Mouse (Mus musculus): ENCODE measurements around the gene Rapgef4. TPM values are rescaled to one million over a fixed set of nuclear protein-coding genes. Genes with fewer than 3 reads are reported as not detected.

Rapgef4 gene
- polyA plus RNA-seq, 1 experiment = 192 TPM

GRCm38 (mm10) chr2:72003756-72004525 is 22.9 kb downstream of the Rapgef4 start:
- Histone ChIP-seq H3K27me3 (ENCODE audit: control insufficient read depth, insufficient read depth, low read length) (no peaks in the 10 kb centered on the region), H3K4me3 (replicated peaks; ENCODE audit: insufficient read depth, low read depth, low read length) (no peak overlapping the region), H3K4me1 (ENCODE audit: control insufficient read depth, insufficient read depth, low read length) (peaks cover 30% of the 10 kb centered on the region), H3K27ac (ENCODE audit: insufficient read depth, low read length) (peak overlapping the region; percentile 63)
- peak in 1 of 2 experiments; percentile 46 for DNase-seq
- 87% methylated on average over 13 of the region's 13 CpGs for WGBS
- TF ChIP-seq CTCF (IDR thresholded peaks at IDR 0.05; ENCODE audit: borderline replicate concordance, insufficient read depth, low read depth, low read length) = no peak
- TF ChIP-seq POLR2A (IDR thresholded peaks at IDR 0.05; ENCODE audit: borderline replicate concordance, insufficient read depth, low read length) = no peak

GRCm38 (mm10) chr2:72005051-72005450 is 24.0 kb downstream of the Rapgef4 start:
- 30% methylated on average over 16 of the region's 16 CpGs for WGBS
- Histone ChIP-seq H3K4me1 (ENCODE audit: control insufficient read depth, insufficient read depth, low read length) (peaks cover 24% of the 10 kb centered on the region), H3K27ac (ENCODE audit: insufficient read depth, low read length) (peak overlapping the region; percentile 68), H3K4me3 (replicated peaks; ENCODE audit: insufficient read depth, low read depth, low read length) (no peak overlapping the region), H3K27me3 (ENCODE audit: control insufficient read depth, insufficient read depth, low read length) (no peaks in the 10 kb centered on the region)
- TF ChIP-seq CTCF (IDR thresholded peaks at IDR 0.05; ENCODE audit: borderline replicate concordance, insufficient read depth, low read depth, low read length) = no peak
- TF ChIP-seq POLR2A (IDR thresholded peaks at IDR 0.05; ENCODE audit: borderline replicate concordance, insufficient read depth, low read length) = no peak
- peak; percentile 52 to 65 for DNase-seq

- DNase-seq = peak in 1 of 2 experiments; percentile 18
- WGBS = 29% methylated on average over 3 of the region's 3 CpGs
- H3K27me3 ChIP-seq (ENCODE audit: control insufficient read depth, insufficient read depth, low read length) = no peaks in the 10 kb centered on the region
These were observed 28.6 kb downstream of the Rapgef4 start for GRCm38 (mm10) chr2:72009446-72010218.

GRCm38 (mm10) chr2:72015366-72015765 is 34.3 kb downstream of the Rapgef4 start:
- H3K4me3 ChIP-seq (replicated peaks; ENCODE audit: insufficient read depth, low read depth, low read length) = no peak overlapping the region
- peak in 1 of 2 experiments; percentile 54 for DNase-seq
- no peaks in the 10 kb centered on the region for H3K27me3 ChIP-seq (ENCODE audit: control insufficient read depth, insufficient read depth, low read length)
- TF ChIP-seq CTCF (IDR thresholded peaks at IDR 0.05; ENCODE audit: borderline replicate concordance, insufficient read depth, low read depth, low read length) (no peak), POLR2A (IDR thresholded peaks at IDR 0.05; ENCODE audit: borderline replicate concordance, insufficient read depth, low read length) (no peak)
- WGBS = 15% methylated on average over 8 of the region's 8 CpGs
- H3K4me1 ChIP-seq (ENCODE audit: control insufficient read depth, insufficient read depth, low read length) = peaks cover 35% of the 10 kb centered on the region
- peak overlapping the region; percentile 52 for H3K27ac ChIP-seq (ENCODE audit: insufficient read depth, low read length)

More at GRCm38 (mm10) chr2:72009446-72010218, 28.6 kb downstream of the Rapgef4 start:
- TF ChIP-seq CTCF (IDR thresholded peaks at IDR 0.05; ENCODE audit: borderline replicate concordance, insufficient read depth, low read depth, low read length) (no peak), POLR2A (IDR thresholded peaks at IDR 0.05; ENCODE audit: borderline replicate concordance, insufficient read depth, low read length) (no peak)
- Histone ChIP-seq H3K4me1 (ENCODE audit: control insufficient read depth, insufficient read depth, low read length) (peaks cover 17% of the 10 kb centered on the region), H3K4me3 (replicated peaks; ENCODE audit: insufficient read depth, low read depth, low read length) (no peak overlapping the region), H3K27ac (ENCODE audit: insufficient read depth, low read length) (peak overlapping the region; percentile 8; the same call in 1 of the 2 replicates)

- WGBS = 5% methylated on average over 5 of the region's 5 CpGs
- DNase-seq = peak; percentile 72 to 87
- H3K27ac ChIP-seq (ENCODE audit: insufficient read depth, low read length) = peak overlapping the region; percentile 52
- no peaks in the 10 kb centered on the region for H3K27me3 ChIP-seq (ENCODE audit: control insufficient read depth, insufficient read depth, low read length)
- no peak overlapping the region for H3K4me3 ChIP-seq (replicated peaks; ENCODE audit: insufficient read depth, low read depth, low read length)
- TF ChIP-seq CTCF (IDR thresholded peaks at IDR 0.05; ENCODE audit: borderline replicate concordance, insufficient read depth, low read depth, low read length) = no peak
- TF ChIP-seq POLR2A (IDR thresholded peaks at IDR 0.05; ENCODE audit: borderline replicate concordance, insufficient read depth, low read length) = peak; percentile 16; the same call in 1 of the 2 replicates
- H3K4me1 ChIP-seq (ENCODE audit: control insufficient read depth, insufficient read depth, low read length) = peaks cover 40% of the 10 kb centered on the region
These were observed 35.0 kb downstream of the Rapgef4 start for GRCm38 (mm10) chr2:72016013-72016412.

GRCm38 (mm10) chr2:72017168-72017567 is 36.1 kb downstream of the Rapgef4 start:
- no peak for DNase-seq
- Histone ChIP-seq H3K4me1 (ENCODE audit: control insufficient read depth, insufficient read depth, low read length) (peaks cover 45% of the 10 kb centered on the region), H3K4me3 (replicated peaks; ENCODE audit: insufficient read depth, low read depth, low read length) (no peak overlapping the region), H3K27ac (ENCODE audit: insufficient read depth, low read length) (peak overlapping the region; percentile 78), H3K27me3 (ENCODE audit: control insufficient read depth, insufficient read depth, low read length) (no peaks in the 10 kb centered on the region)
- TF ChIP-seq POLR2A (IDR thresholded peaks at IDR 0.05; ENCODE audit: borderline replicate concordance, insufficient read depth, low read length) = no peak
- TF ChIP-seq CTCF (IDR thresholded peaks at IDR 0.05; ENCODE audit: borderline replicate concordance, insufficient read depth, low read depth, low read length) = no peak
- 18% methylated on average over 2 of the region's 2 CpGs for WGBS

GRCm38 (mm10) chr2:72018736-72019135 is 37.7 kb downstream of the Rapgef4 start:
- WGBS = 19% methylated on average over 1 of the region's 1 CpGs
- Histone ChIP-seq H3K4me3 (replicated peaks; ENCODE audit: insufficient read depth, low read depth, low read length) (no peak overlapping the region), H3K27me3 (ENCODE audit: control insufficient read depth, insufficient read depth, low read length) (no peaks in the 10 kb centered on the region), H3K4me1 (ENCODE audit: control insufficient read depth, insufficient read depth, low read length) (peaks cover 45% of the 10 kb centered on the region), H3K27ac (ENCODE audit: insufficient read depth, low read length) (0 out of 2 replicates have a peak overlapping the region, but pooled peaks have one; percentile 1)
- TF ChIP-seq CTCF (IDR thresholded peaks at IDR 0.05; ENCODE audit: borderline replicate concordance, insufficient read depth, low read depth, low read length) (no peak), POLR2A (IDR thresholded peaks at IDR 0.05; ENCODE audit: borderline replicate concordance, insufficient read depth, low read length) (no peak)
- DNase-seq = no peak
